Mouse (Mus musculus) layer of hippocampus, postnatal 10 days (tissue): ENCODE measurements around the gene Ccpg1. TPM values are rescaled to one million over a fixed set of nuclear protein-coding genes. Genes with fewer than 3 reads are reported as not detected.

ENCODE experiments used
- DNase-seq, 2 experiments: peaks; one replicate each; pipeline ENCODE4 v3.0.0; 2021; ENCODE audit warnings: low spot score in 2 of 2
- long read RNA-seq: library from polyadenylated mRNA; stranded (forward); transcript quantifications from one replicate; pipeline ENCODE4 v2.0.0, GENCODE M21; 2023
- total RNA-seq, 2 experiments: library from RNA; stranded (reverse); gene quantifications; 2 replicates each; pipeline ENCODE4 v1.2.3; 2021

The Ccpg1 gene
- 100 to 1,000 TPM; 117 to 124 TPM for total RNA-seq
- long read RNA-seq, transcript Ccpg1-208 (8 exons, 2,939 nt): major isoform, 28 of 56 reads
- long read RNA-seq, transcript Ccpg1-202 (9 exons, 2,969 nt): minor isoform, 11 of 56 reads
- long read RNA-seq, partial matches to known transcripts: 5 of 56 reads
- long read RNA-seq, other reads (novel, unspliced or antisense): 9 of 56 reads

DNA sequence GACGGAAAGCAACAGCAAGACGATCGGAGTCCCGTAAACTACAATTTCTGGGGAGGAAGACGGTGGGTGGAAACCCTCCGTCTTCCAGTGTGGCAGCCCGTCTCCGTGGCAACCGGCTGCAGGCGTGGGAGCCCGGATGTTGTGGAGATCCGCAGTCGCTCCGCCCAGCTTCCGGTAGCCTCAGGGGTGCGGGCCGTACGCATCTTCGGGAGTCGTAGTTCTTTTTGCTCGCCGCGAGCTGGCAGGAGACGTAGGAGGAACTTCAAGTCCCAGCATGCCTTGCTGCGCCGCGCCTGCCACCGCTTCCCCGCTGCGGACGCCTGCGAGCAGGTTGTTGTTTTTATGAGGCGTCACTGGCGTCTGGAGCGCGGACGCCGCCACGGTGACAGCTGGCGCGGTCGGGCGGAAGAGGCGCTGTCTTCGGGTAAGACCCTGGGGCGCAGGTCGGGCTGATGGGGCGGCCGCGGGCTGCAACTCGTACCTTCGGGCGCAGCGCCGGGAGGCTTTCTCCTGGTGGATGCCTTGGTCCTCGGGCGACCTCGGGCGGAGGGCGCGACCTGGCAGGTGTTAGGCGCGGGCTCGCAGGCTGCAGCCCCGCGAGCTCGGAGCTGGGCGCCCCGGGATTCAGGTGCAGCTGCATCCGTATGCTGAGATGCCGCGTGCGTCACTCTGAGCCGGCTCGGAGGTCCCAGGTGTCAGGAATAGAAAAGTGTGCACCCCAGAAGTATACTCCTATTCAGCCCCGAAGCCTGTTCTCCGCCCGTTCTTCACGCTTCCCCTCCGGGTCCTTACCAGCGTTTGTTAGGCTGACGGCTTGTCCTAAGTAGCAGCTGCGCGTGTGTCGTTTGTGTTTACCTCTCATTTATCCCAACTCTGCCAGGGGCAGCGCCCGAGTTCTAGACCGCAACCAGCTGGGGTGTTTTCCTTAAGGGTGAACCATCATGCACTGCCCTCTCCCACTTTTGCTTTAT is at the start of gene Ccpg1, which contains the start of gene Ccpg1os:
Ccpg1 (plus strand) TSS at position 180 of the 971 bp plus-strand sequence.
Ccpg1os (minus strand) TSS at position 133 of the 971 bp plus-strand sequence.
- DNase-seq: peak; percentile 94 to 96

DNA sequence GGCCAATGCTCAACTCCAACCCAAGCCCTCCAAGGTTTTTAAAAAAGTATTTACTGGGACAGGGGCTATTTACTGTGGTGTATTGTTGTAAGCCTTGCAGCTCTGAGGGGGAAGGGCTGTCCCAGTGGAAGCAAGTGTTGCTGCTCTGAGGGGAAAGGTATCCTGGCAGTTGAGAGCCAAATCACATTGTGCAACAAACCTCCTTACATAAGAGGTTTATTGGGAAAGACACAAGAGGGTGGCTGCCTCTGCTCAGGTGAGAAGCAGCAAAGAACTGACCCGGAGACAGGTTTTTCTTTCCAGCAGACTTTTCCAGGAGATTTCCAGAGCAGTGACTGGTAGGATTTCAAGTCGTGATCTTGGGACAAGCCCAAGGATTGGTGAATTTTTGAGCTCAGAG is 48.9 kb upstream of the Ccpg1 start:
- no peak for DNase-seq

DNA sequence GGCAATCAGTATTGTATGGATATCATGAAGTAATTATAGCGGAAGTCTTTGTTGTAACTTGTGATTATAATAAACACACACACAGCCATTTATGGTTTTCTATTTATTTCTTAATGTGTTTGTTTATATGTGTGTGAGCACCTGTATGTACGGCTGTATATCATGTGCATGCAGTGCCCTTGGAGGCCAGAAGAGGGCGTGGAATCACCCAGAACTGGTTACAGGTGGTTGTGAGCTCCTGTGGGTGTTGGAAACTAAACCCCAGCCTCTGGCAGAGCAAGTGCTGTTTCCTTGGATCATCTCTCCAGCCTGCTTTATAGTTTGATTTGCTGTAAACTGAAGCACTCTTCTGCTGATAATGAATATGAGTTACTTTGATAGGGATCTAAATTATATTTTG is 41.8 kb upstream of the Ccpg1 start:
- no peak for DNase-seq

DNA sequence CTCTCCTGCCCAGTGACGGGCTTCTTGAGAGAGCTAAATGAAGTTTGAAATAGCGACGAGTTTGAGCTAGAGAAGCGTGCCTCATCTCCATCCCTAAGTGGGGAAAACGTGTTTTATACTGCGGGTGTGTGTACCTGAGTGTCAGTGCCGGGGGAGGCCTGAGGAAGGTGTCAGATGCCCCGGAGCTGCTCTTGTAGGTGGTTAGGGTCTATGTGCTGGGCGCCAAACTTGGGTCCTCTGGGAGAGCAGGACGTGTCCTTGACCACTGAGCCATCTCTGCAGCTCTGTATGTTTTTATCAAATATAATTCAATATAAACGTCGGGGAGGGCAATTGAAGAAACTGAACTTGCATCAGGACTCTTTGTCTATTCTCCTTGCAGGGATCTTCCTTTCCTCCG is 40.9 kb upstream of the Ccpg1 start:
- DNase-seq: no peak

DNA sequence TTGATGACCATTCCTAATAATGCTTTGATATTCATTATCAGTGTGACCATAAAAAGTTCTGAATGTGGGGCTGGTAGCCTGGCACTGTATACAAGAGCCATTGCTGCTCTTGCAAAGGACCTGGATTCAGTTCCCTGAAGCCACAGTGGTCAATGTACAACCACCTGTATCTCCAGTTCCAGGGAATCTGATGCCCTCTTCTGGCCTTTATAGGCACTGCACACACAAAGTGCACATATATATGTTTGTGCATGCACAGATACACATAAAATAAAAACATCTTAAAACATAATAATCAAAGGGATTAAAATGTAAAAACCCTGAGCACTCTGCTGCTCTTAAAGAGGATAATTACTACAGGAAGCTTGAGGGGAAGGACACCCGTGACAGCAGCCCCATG is 38.2 kb upstream of the Ccpg1 start:
- no peak for DNase-seq

DNA sequence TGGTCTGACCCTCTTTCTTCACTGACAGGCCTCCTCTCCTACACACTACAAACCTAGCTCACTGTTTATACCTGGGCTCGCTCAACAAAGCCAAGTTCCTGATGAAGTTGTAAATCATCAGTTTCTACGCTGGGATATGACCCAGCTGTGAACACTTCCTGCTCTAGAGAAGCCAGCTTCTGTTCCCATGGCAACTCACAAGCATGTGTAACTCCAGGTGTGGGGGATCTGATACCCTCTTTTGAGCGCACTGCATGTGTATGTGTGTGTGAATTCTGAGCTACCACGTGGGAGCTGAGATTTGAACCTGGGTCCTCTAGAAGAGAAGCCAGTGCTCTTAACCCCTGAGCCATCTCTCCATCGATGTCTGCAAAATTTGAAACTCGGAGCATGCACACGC is 35.7 kb upstream of the Ccpg1 start:
- no peak for DNase-seq

DNA sequence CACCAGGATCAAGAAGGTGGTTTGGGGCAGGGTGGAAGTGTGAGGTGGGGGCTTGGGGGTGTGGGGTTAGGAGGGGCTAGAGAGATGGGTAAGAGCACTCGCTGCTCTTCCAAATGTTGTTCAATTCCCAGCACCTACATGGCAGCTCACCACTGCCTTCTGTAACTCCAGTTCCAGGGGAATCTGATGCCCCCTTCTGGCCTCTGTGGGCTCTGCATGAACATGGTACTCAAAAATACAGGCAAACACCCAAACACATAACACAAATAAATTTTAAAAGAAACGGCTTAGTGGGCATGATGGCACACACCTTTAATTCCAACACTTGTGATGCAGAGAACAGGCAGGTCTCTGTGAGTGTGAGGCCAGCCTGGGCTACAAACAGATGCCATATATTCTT is 30.5 kb upstream of the Ccpg1 start:
- no peak for DNase-seq

DNA sequence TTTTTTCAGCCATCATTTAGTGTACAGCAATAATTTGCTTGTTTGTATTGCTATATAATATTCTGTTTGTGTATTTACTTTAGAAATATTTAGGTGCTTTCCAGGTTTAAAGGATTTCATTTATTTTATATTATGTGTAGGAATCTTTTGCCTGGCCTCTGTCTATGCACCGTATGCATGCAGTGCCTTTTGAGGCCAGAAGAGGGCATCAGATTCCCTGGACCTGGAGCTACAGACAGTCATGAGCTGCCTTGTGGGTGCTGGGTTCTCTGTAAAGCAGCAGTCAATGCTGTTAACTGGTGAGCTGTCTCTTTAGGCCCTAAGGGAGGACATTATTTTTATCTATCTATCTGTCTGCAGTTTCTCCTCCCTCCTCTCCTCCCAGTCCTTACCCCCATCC is 29.7 kb upstream of the Ccpg1 start:
- peak in 1 of 2 experiments; percentile 56 for DNase-seq

DNA sequence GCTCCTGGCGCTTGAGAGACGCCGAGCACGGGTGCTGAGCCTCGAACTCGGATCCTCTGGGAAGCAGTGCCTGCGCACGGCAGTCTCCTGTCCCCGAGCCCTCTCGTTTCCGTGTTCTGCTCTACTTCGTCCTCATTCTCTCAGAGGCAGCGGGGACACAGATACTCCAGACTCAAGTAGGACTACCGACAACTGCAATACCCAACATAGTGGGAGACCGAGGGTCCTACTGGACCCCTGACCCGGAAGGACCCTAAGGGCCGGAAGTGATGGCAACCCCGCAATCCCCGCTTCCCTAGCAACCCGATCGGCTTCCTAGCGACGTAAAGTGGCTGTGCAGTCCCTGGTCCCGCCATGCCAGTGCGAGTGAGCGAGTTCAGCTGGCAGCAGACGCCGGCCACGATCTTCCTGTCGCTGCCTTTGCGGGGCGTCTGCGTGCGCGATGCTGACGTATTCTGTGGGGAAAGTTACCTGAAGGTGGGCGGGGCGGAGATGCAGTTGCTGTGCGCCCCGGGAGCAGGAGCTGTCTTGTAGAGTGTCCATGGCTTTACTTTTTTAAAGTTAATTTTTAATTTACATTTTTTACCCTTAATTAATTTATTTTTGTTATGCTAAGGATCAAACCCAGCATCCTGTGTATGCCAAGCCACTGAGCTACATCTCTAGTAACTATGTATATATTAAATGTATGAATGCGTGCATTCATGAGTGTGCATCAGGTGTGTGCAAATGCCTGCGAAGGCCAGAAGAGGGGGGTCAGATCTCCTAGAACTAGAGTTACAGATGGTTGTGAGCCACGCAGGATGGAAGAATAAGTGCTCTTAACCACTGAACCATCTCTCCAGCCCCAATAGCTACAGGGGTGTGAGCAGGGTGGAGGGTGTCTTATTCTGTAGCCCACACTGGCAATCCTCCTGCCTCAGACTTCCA is 26.4 kb upstream of the Ccpg1 start, which contains the start of the genes Dyx1c1 and Gm44503:
Dyx1c1 (plus strand) TSS at position 265 of the 930 bp plus-strand sequence.
Gm44503 (plus strand) TSS at position 332 of the 930 bp plus-strand sequence.
- DNase-seq: peak; percentile 69 to 79

DNA sequence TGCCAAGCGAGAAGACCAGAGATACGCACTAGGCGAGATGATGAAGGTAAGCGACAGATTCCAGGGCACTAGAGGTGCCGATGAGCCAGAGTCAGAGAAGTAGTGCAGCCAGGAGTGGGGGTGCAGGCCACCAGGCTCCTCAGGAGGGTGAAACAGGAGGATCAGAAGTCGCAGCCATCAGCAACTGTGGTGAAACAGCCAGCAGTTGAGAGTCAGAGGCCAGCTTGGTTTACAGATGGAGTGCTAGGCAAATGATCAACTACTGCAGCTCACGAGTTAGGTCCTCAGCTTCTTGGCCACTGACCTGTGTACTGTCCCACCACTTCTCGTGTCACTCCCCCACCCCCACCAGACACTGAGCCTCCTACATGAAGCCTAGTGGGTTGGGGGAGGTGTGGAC is 23.9 kb upstream of the Ccpg1 start:
- DNase-seq: no peak

DNA sequence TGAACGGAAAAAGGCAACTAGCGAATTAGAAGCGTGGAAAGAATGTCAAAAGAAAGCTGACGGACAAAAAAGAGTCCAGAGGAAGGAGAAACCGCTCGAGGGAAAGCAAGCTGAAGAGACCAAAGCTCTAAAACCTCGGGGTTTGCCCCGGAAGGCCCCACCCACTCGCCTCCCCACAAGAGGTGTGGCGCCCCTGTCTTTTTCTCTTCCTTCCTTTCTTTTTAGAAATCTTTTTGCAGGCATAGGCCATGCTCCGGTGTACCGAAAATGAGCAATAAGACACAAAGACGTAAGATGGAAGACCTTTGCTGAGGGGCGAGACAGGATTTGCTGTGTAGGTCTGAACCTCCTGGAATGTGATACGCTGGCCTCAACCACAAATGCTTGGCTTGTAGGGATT is 23.3 kb upstream of the Ccpg1 start:
- no peak for DNase-seq

DNA sequence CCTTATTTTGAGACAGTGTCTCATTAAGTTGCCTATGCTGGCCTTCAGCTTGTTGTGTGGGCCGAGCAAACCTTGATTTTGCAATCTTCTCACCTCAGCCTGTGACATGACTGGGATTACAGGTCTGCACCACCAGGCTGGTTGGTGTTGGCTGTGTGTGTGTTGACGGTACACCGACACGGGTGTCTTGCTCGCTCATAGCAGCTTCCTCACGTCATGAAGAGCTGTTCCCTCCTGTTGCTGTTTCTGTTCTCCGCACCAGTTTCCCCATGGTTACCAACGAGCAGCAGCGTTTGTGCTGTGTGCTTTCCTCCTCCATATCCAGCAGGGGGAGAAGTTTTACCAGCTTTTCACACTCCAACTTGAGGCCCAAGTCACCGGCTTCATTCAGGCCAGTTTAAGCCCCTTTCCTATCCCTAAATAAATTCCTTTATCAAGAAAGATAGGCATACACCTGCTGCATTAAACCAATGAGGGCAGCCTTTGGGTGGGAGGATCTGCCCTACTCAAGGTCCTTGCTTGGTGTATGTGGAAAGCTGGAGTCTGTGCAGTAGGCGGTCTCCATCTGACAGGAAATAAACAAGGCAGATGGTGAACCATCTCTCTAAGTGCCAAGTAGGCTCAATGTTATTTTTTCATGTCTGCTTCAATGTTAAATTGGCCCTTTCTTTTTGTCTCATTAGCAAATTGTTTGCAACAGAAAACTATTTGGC is 16.7 kb upstream of the Ccpg1 start:
- peak; percentile 71 to 74 for DNase-seq

DNA sequence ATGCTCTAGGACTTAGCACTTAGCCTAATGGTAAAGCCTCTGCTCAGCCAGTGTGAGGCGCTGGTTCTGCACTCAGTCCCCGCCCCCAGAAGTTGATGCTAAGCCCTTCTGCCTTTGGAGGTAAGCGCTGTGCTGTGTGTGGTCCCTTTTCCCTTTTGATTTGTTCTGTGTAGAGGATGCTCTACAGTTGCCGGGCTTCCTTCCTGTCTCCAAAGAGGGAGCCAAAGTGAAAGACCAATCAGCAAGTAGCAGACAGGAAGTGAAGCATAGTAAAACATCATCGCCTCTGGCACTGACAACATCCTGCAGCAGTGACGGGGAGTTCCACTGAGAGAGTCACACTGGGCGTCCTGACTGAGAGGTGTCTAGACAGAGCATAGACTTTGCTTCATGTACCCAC is 15.4 kb upstream of the Ccpg1 start:
- DNase-seq: no peak

DNA sequence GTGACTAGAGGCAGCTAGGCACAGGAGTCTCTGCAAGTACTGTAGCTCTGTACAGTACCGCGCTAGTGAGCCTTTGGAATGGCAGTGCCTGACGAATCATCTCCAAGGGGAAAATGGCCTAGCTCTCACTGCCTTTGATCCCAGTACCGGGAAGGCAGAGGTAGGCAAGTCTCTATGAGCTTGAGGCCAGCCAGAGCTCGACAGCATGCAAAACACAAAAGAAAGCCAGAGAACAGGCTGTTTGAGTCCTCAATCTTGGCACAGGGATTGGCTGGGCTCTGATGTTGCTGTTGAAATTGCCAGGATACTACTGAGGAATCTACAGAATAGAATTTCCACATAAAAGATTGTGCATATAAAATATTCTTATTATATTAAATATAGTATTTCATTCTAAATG is 12.8 kb upstream of the Ccpg1 start:
- no peak for DNase-seq

DNA sequence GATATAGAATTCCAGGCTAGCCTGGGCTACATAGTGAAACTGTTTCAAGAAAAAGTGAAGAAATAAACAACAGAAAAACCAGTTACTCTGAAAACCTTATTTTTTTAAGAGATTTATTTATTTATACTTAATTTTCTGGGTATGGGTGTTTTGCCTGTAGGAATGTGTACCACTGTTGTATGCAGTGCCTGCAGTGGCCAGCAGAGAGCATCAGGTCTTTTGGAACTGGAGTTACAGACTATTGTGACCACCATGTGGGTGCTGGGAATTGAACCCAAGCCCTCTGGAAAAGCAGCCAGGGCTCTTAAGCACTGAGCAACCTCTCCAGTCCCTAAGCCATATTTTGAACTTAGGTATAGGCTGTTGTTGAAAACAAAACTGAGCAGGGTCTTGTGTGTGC is 12.2 kb upstream of the Ccpg1 start:
- DNase-seq: no peak

DNA sequence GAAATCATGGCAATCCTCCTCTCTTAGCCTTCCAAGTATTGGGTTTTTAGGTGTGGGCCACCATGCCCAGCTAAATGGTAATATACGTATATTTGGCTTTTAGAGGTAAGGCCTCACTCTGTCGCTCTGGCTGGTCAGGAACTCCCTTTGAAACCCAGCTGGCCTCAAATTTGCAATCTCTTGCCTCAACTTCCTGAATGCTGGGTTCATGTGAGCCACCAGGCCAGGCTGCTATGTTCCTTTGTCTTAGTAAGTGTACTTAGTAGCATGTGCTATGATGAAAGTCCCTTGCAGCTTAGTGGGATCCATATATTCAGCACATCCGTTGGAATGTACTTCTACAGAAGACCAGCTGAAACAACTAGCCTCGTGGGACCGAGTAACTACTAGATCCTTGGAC is 10.5 kb upstream of the Ccpg1 start:
- DNase-seq: no peak

DNA sequence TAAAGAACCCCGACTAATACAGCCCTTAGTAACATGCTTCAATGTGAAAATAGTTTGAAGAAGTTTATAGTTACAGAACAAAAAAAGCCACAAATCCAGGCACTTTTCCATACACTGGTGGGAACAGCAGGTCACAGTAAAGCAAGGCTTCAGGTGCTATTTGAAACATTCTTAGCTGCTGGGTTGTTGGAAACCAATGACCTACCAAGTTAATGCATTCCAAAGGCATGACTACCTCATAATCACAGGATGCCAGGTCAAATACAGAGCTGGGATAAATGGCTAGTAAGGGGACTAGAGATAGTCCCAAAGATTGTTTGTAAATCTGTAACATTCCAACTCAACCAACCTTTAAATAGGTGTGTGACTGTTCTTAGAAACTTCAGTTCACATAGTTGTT is 10.0 kb upstream of the Ccpg1 start:
- DNase-seq: no peak

DNA sequence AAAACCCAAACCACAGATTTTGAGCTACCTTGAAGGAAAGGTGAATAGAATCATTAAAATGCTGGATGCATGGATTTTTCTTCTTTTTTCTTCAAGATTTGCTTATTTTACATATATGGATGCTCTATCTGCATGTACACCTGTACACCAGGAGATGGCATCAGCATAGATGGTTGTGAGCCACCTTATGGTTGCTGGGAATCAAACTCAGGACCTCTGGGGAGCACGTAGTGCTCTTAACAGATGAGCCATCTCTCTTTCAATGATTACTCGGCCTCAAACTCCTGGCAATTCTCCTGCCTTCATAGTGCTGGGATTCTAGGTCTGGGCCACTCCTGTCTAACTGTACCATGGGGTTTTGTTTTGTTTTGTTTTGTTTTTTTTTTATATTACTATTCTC is 2.2 kb upstream of the Ccpg1 start:
- DNase-seq: no peak

DNA sequence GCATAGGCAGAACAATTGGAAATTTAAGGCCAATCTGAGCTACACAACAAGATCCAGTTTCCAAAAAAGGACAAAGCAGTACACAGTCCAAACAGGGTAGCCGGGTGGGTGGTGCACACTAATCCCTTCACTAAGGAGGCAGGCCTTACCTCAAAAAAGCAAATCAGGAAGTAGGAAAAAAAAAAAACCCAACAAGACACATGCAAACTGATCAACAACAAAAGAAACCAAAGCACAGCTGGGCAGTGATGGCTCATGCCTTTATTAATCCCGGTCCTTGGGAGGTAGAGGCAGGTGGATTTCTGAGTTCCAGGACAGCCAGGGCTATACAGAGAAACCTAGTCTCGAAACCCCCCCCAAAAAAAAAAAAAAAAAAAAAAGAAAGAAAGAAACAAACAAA is 2.5 kb downstream of the Ccpg1 start:
- DNase-seq: no peak

DNA sequence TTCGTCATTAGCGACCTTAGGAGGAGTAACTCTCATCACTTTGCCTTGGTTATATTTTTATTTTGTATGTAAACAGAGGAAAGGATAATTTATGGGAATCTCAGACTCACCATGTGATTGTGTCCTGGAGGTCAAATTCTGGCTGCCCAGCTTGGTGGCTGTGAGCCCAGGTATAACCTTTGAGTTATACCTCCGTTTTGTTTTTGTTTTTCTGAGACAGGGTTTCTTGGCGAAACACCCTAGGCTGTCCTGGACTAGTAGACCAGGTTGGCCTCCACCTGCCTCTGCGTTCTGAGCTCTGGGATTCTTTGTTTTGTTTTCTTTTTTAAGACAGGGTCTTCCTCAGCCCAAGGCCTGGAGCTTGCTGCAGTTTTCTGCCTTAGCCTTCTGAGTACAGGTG is 3.5 kb downstream of the Ccpg1 start:
- no peak for DNase-seq

DNA sequence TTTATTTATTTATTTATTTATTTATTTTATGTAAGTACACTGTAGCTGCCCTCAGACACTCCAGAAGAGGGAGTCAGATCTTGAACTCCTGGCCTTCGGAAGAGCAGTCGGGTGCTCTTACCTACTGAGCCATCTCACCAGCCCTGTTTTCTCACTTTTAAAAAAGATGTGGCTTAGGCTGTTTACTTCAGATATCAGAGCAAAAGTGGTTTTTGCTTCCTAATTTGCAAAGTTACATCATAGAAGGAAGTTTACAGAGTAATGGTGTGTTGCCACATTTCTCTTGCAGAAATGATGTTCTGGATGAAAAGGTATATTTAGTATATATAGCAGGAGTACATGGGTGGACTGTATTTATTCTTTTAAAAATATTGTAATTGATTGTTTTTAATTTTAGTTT is 6.2 kb downstream of the Ccpg1 start:
- DNase-seq: no peak
